Mouse (Mus musculus): Measurements from ENCODE around the gene Olfm1. TPM values are rescaled to one million over a fixed set of nuclear protein-coding genes. Genes with fewer than 3 reads are reported as not detected.

The Olfm1 gene
- polyA plus RNA-seq, 1 experiment from 2014 or later = 372 TPM

- under 1% methylated on average over 45 of the region's 49 CpGs for WGBS
- Histone ChIP-seq H3K9ac (peak overlapping the region; percentile 81), H3K36me3 (no peaks in the 10 kb centered on the region), H3K4me1 (replicated peaks) (peaks cover 56% of the 10 kb centered on the region), H3K4me2 (peak overlapping the region; percentile 84), H3K4me3 (peak overlapping the region; percentile 50), H3K9me3 (no peaks in the 10 kb centered on the region), H3K27me3 (no peaks in the 10 kb centered on the region), H3K27ac (replicated peaks) (peak overlapping the region; percentile 74)
- ATAC-seq (ENCODE audit: low FRiP score, low read depth) = peak; percentile 66
Observed at GRCm38 (mm10) chr2:28205467-28205805, 12.6 kb downstream of the Olfm1 start.

- peak overlapping the region; percentile 74 for H3K27ac ChIP-seq (replicated peaks)
- H3K4me1 ChIP-seq (replicated peaks) = peaks cover 60% of the 10 kb centered on the region
- ATAC-seq (ENCODE audit: low FRiP score, low read depth) = peak; percentile 52
- H3K9me3 ChIP-seq = no peaks in the 10 kb centered on the region
- 1% methylated on average over 50 of the region's 51 CpGs for WGBS
- H3K27me3 ChIP-seq = no peaks in the 10 kb centered on the region
- no peaks in the 10 kb centered on the region for H3K36me3 ChIP-seq
- H3K4me2 ChIP-seq = peak overlapping the region; percentile 84
- H3K4me3 ChIP-seq = peak overlapping the region; percentile 50
- peak overlapping the region; percentile 81 for H3K9ac ChIP-seq
Observed at GRCm38 (mm10) chr2:28205870-28206421, 13.2 kb downstream of the Olfm1 start.

- Histone ChIP-seq H3K4me1 (replicated peaks) (peaks cover 66% of the 10 kb centered on the region), H3K4me3 (peak overlapping the region; percentile 50), H3K27ac (replicated peaks) (peak overlapping the region; percentile 74; the same call in 1 of the 2 replicates), H3K27me3 (no peaks in the 10 kb centered on the region), H3K9ac (peak overlapping the region; percentile 81), H3K4me2 (peak overlapping the region; percentile 84), H3K36me3 (no peaks in the 10 kb centered on the region), H3K9me3 (no peaks in the 10 kb centered on the region)
- no peak for ATAC-seq (ENCODE audit: low FRiP score, low read depth)
- 15% methylated on average over 11 of the region's 11 CpGs for WGBS
Observed at GRCm38 (mm10) chr2:28206472-28206871, 13.7 kb downstream of the Olfm1 start.

GRCm38 (mm10) chr2:28207200-28207750 lies 14.5 kb downstream of the Olfm1 start:
- H3K4me1 ChIP-seq (replicated peaks) = peaks cover 74% of the 10 kb centered on the region

GRCm38 (mm10) chr2:28208130-28208745 lies 15.4 kb downstream of the Olfm1 start:
- H3K36me3 ChIP-seq = no peaks in the 10 kb centered on the region; the same call in 1 of the 2 replicates
- 83% methylated on average over 14 of the region's 14 CpGs for WGBS
- H3K9ac ChIP-seq = no peak overlapping the region
- H3K4me3 ChIP-seq = no peak overlapping the region
- H3K9me3 ChIP-seq = no peaks in the 10 kb centered on the region
- peaks cover 83% of the 10 kb centered on the region for H3K4me1 ChIP-seq (replicated peaks)
- no peak for ATAC-seq (ENCODE audit: low FRiP score, low read depth)
- H3K4me2 ChIP-seq = peak overlapping the region; percentile 84
- no peak overlapping the region for H3K27ac ChIP-seq (replicated peaks)
- no peaks in the 10 kb centered on the region for H3K27me3 ChIP-seq

More at GRCm38 (mm10) chr2:28207200-28207750, 14.5 kb downstream of the Olfm1 start:
- WGBS = 73% methylated on average over 3 of the region's 3 CpGs
- ATAC-seq (ENCODE audit: low FRiP score, low read depth) = no peak
- Histone ChIP-seq H3K36me3 (no peaks in the 10 kb centered on the region), H3K27me3 (no peaks in the 10 kb centered on the region), H3K4me3 (peak overlapping the region; percentile 50), H3K9me3 (no peaks in the 10 kb centered on the region), H3K27ac (replicated peaks) (no peak overlapping the region), H3K9ac (peak overlapping the region; percentile 14; the same call in 1 of the 2 replicates), H3K4me2 (peak overlapping the region; percentile 84)

- WGBS = 77% methylated on average over 5 of the region's 5 CpGs
- no peak for ATAC-seq (ENCODE audit: low FRiP score, low read depth)
- Histone ChIP-seq H3K4me1 (replicated peaks) (peaks cover 88% of the 10 kb centered on the region), H3K36me3 (no peaks in the 10 kb centered on the region; the same call in 1 of the 2 replicates), H3K9ac (no peak overlapping the region), H3K9me3 (no peaks in the 10 kb centered on the region), H3K4me2 (peak overlapping the region; percentile 10; the same call in 1 of the 2 replicates), H3K27me3 (no peaks in the 10 kb centered on the region), H3K27ac (replicated peaks) (no peak overlapping the region; the same call in 1 of the 2 replicates), H3K4me3 (no peak overlapping the region)
Observed at GRCm38 (mm10) chr2:28209211-28209610, 16.4 kb downstream of the Olfm1 start.

GRCm38 (mm10) chr2:28209653-28210052 lies 16.9 kb downstream of the Olfm1 start:
- H3K4me3 ChIP-seq = no peak overlapping the region
- no peaks in the 10 kb centered on the region; the same call in none of the 2 replicates for H3K36me3 ChIP-seq
- H3K9ac ChIP-seq = no peak overlapping the region
- ATAC-seq (ENCODE audit: low FRiP score, low read depth) = no peak
- H3K27me3 ChIP-seq = no peaks in the 10 kb centered on the region
- peaks cover 84% of the 10 kb centered on the region for H3K4me1 ChIP-seq (replicated peaks)
- H3K27ac ChIP-seq (replicated peaks) = no peak overlapping the region; the same call in 1 of the 2 replicates
- WGBS = 65% methylated on average over 12 of the region's 12 CpGs
- no peaks in the 10 kb centered on the region for H3K9me3 ChIP-seq
- peak overlapping the region; percentile 10; the same call in 1 of the 2 replicates for H3K4me2 ChIP-seq

- Histone ChIP-seq H3K9ac (no peak overlapping the region), H3K4me3 (no peak overlapping the region), H3K4me1 (replicated peaks) (peaks cover 77% of the 10 kb centered on the region), H3K4me2 (no peak overlapping the region), H3K36me3 (peaks cover 5% of the 10 kb centered on the region), H3K27ac (replicated peaks) (no peak overlapping the region), H3K27me3 (no peaks in the 10 kb centered on the region), H3K9me3 (no peaks in the 10 kb centered on the region)
- no peak for ATAC-seq (ENCODE audit: low FRiP score, low read depth)
- WGBS = 36% methylated on average over 4 of the region's 4 CpGs
Observed at GRCm38 (mm10) chr2:28210273-28210672, 17.5 kb downstream of the Olfm1 start.

- Histone ChIP-seq H3K9me3 (no peaks in the 10 kb centered on the region), H3K9ac (no peak overlapping the region), H3K27me3 (no peaks in the 10 kb centered on the region), H3K4me2 (peak overlapping the region; percentile 31), H3K36me3 (peaks cover 14% of the 10 kb centered on the region), H3K4me3 (no peak overlapping the region), H3K4me1 (replicated peaks) (peaks cover 68% of the 10 kb centered on the region), H3K27ac (replicated peaks) (peak overlapping the region; percentile 45; the same call in 1 of the 2 replicates)
- peak; percentile 53; the same call in 1 of the 2 replicates for ATAC-seq (ENCODE audit: low FRiP score, low read depth)
- 44% methylated on average over 22 of the region's 22 CpGs for WGBS
Observed at GRCm38 (mm10) chr2:28211531-28212281, 18.9 kb downstream of the Olfm1 start.

- Histone ChIP-seq H3K27me3 (no peaks in the 10 kb centered on the region), H3K9ac (no peak overlapping the region), H3K4me2 (no peak overlapping the region), H3K27ac (replicated peaks) (peak overlapping the region; percentile 36; the same call in 1 of the 2 replicates), H3K4me1 (replicated peaks) (peaks cover 57% of the 10 kb centered on the region), H3K36me3 (peaks cover 14% of the 10 kb centered on the region), H3K4me3 (no peak overlapping the region), H3K9me3 (no peaks in the 10 kb centered on the region)
- 46% methylated on average over 5 of the region's 5 CpGs for WGBS
- no peak for ATAC-seq (ENCODE audit: low FRiP score, low read depth)
Observed at GRCm38 (mm10) chr2:28212911-28213310, 20.1 kb downstream of the Olfm1 start.

GRCm38 (mm10) chr2:28216211-28216775 lies 23.5 kb downstream of the Olfm1 start:
- H3K36me3 ChIP-seq = peaks cover 14% of the 10 kb centered on the region
- no peak for ATAC-seq (ENCODE audit: low FRiP score, low read depth)
- no peak overlapping the region for H3K9ac ChIP-seq
- 77% methylated on average over 5 of the region's 5 CpGs for WGBS
- H3K9me3 ChIP-seq = no peaks in the 10 kb centered on the region
- H3K4me2 ChIP-seq = no peak overlapping the region
- peaks cover 30% of the 10 kb centered on the region for H3K4me1 ChIP-seq (replicated peaks)
- no peak overlapping the region for H3K4me3 ChIP-seq
- H3K27ac ChIP-seq (replicated peaks) = no peak overlapping the region
- H3K27me3 ChIP-seq = no peaks in the 10 kb centered on the region
